ENCODE assay signal across 10 mouse cellular contexts in genomic region chr9:22518394-22519041, GRCm38 (mm10). TPM values are rescaled to one million over a fixed set of nuclear protein-coding genes. Genes with fewer than 3 reads are reported as not detected.
DNase-seq lines count a peak whose midpoint lies in the region; ATAC-seq lines count a peak whose summit lies in the region.
"Had no signal": no experiment of that assay in that cellular context is flagged by ENCODE, and none has a peak within 500 bp of the region (broad histone marks: within the 10 kb centered on the region; RNA-seq: fewer than 3 reads in every experiment).

No protein-coding gene starts in this region.

- H3K27ac ChIP-seq in hindbrain, embryonic 10.5 days, result no peak overlapping the region
- H3K27ac ChIP-seq in hindbrain, embryonic 13.5 days, result no peak overlapping the region
- no peak overlapping the region for H3K27ac ChIP-seq in intestine, embryonic 14.5 days (ENCODE audit: low read depth)
- no peak overlapping the region for H3K27ac ChIP-seq in midbrain, embryonic 12.5 days (replicated peaks)
- H3K27ac ChIP-seq: embryonic facial prominence, embryonic 13.5 days; lung, embryonic 15.5 days had no signal

- intact Hi-C loops in left cerebral cortex, postnatal 25 days (cut with DNase I), result no loop called here

- DNase-seq in hindbrain, embryonic 10.5 days (ENCODE audit: low spot score), result peak; percentile 19
- DNase-seq in adrenal gland, postnatal 36 days, result peak; percentile 39 to 59
- DNase-seq in intestine, embryonic 14.5 days (ENCODE audit: low spot score), result no peak
- DNase-seq in left cerebral cortex, postnatal 25 days (ENCODE audit: low spot score in 2 of 2), result peak; percentile 49 to 53
- DNase-seq in telencephalon, adult 2 months (ENCODE audit: low read depth, low spot score), result peak; percentile 22

- no peak for ATAC-seq in hindbrain, embryonic 13.5 days (ENCODE audit: low FRiP score)
- ATAC-seq in erythroblast, adult 5-6 weeks (replicated peaks; ENCODE audit: low FRiP score, poor library complexity, severe bottlenecking), result peak; percentile 57; the same call in 1 of the 2 replicates
- peak; percentile 70; the same call in 1 of the 2 replicates for ATAC-seq in intestine, embryonic 14.5 days (replicated peaks; ENCODE audit: low FRiP score, low TSS enrichment, low read depth)
- 0 out of 2 replicates have a peak, but pooled peaks have one; percentile 60 for ATAC-seq in midbrain, embryonic 12.5 days (ENCODE audit: low FRiP score, low read depth)

- no peaks in the 10 kb centered on the region for H3K27me3 ChIP-seq in hindbrain, embryonic 10.5 days (ENCODE audit: insufficient read depth, poor library complexity, severe bottlenecking)
- H3K27me3 ChIP-seq in hindbrain, embryonic 13.5 days, result no peaks in the 10 kb centered on the region
- H3K27me3 ChIP-seq in intestine, embryonic 14.5 days (replicated peaks; ENCODE audit: control insufficient read depth, insufficient read depth, low read length), result no peaks in the 10 kb centered on the region
- H3K27me3 ChIP-seq in midbrain, embryonic 12.5 days, result no peaks in the 10 kb centered on the region
- H3K27me3 ChIP-seq: embryonic facial prominence, embryonic 13.5 days; lung, embryonic 15.5 days had no signal

- H3K4me2 ChIP-seq in hindbrain, embryonic 13.5 days, result no peak overlapping the region
- no peak overlapping the region for H3K4me2 ChIP-seq in intestine, embryonic 14.5 days (ENCODE audit: low read length)
- H3K4me2 ChIP-seq in midbrain, embryonic 12.5 days (replicated peaks), result no peak overlapping the region
- H3K4me2 ChIP-seq: embryonic facial prominence, embryonic 13.5 days; lung, embryonic 15.5 days had no signal

- H3K4me3 ChIP-seq in hindbrain, embryonic 10.5 days, result no peak overlapping the region
- H3K4me3 ChIP-seq in hindbrain, embryonic 13.5 days, result no peak overlapping the region
- H3K4me3 ChIP-seq in intestine, embryonic 14.5 days (ENCODE audit: low read depth, low read length), result no peak overlapping the region
- no peak overlapping the region for H3K4me3 ChIP-seq in midbrain, embryonic 12.5 days
- H3K4me3 ChIP-seq: embryonic facial prominence, embryonic 13.5 days; lung, embryonic 15.5 days had no signal

- 0 out of 2 replicates have a peak, but pooled peaks cover 4% of the 10 kb centered on the region for H3K36me3 ChIP-seq in hindbrain, embryonic 10.5 days
- no peaks in the 10 kb centered on the region for H3K36me3 ChIP-seq in hindbrain, embryonic 13.5 days
- H3K36me3 ChIP-seq in intestine, embryonic 14.5 days (ENCODE audit: control insufficient read depth, insufficient read depth, low read length), result no peaks in the 10 kb centered on the region
- no peaks in the 10 kb centered on the region for H3K36me3 ChIP-seq in midbrain, embryonic 12.5 days
- H3K36me3 ChIP-seq: embryonic facial prominence, embryonic 13.5 days; lung, embryonic 15.5 days had no signal

- H3K4me1 ChIP-seq in hindbrain, embryonic 10.5 days (replicated peaks), result no peaks in the 10 kb centered on the region
- H3K4me1 ChIP-seq in hindbrain, embryonic 13.5 days (replicated peaks), result no peaks in the 10 kb centered on the region
- H3K4me1 ChIP-seq in intestine, embryonic 14.5 days (replicated peaks; ENCODE audit: control insufficient read depth, insufficient read depth, low read length), result no peaks in the 10 kb centered on the region
- no peaks in the 10 kb centered on the region for H3K4me1 ChIP-seq in midbrain, embryonic 12.5 days
- H3K4me1 ChIP-seq: embryonic facial prominence, embryonic 13.5 days; lung, embryonic 15.5 days had no signal

- H3K9ac ChIP-seq in hindbrain, embryonic 13.5 days, result no peak overlapping the region
- no peak overlapping the region for H3K9ac ChIP-seq in intestine, embryonic 14.5 days (ENCODE audit: low read length)
- H3K9ac ChIP-seq in midbrain, embryonic 12.5 days (replicated peaks), result no peak overlapping the region
- H3K9ac ChIP-seq: embryonic facial prominence, embryonic 13.5 days; lung, embryonic 15.5 days had no signal

- H3K9me3 ChIP-seq in hindbrain, embryonic 10.5 days, result peaks cover 4% of the 10 kb centered on the region
- H3K9me3 ChIP-seq in hindbrain, embryonic 13.5 days, result peaks cover 3% of the 10 kb centered on the region; the same call in 1 of the 2 replicates
- peaks cover 7% of the 10 kb centered on the region for H3K9me3 ChIP-seq in intestine, embryonic 14.5 days (ENCODE audit: control insufficient read depth, low read length)
- no peaks in the 10 kb centered on the region; the same call in 1 of the 2 replicates for H3K9me3 ChIP-seq in midbrain, embryonic 12.5 days
- H3K9me3 ChIP-seq: lung, embryonic 15.5 days had no signal

- 93% methylated on average over 3 of the region's 3 CpGs for WGBS in hindbrain, embryonic 10.5 days
- WGBS in hindbrain, embryonic 13.5 days, result 92% methylated on average over 3 of the region's 3 CpGs
- WGBS in intestine, embryonic 14.5 days, result 94% methylated on average over 3 of the region's 3 CpGs
- 95% methylated on average over 3 of the region's 3 CpGs for WGBS in midbrain, embryonic 12.5 days

RNA-seq across cellular contexts. Expression of gene Bbs9, which starts 43.0 kb away (rescaled TPM):
- polyA plus RNA-seq in hindbrain, embryonic 10.5 days (2016; fragmentation: Nextera tagmentation; extraction: Ambion mirVana), result 15.0 and 16.0 TPM in 2 replicates
- 16.9 and 17.1 TPM in 2 replicates for polyA plus RNA-seq in hindbrain, embryonic 13.5 days (2015; fragmentation: Nextera tagmentation; extraction: Ambion mirVana)
- total RNA-seq in adrenal gland, postnatal 36 days (2021), result 10 to 100 TPM; 13.2 to 13.4 TPM
- total RNA-seq in erythroblast, adult 5-6 weeks (2015; ENCODE audit: low replicate concordance), result 5.0 and 13.8 TPM in 2 replicates
- total RNA-seq in erythroblast, adult 5-6 weeks (2017; ENCODE audit: low replicate concordance), result 5.3 and 9.2 TPM in 2 replicates
- polyA plus RNA-seq in intestine, embryonic 14.5 days (2014; fragmentation: Nextera tagmentation; extraction: Ambion mirVana), result 14.2 and 18.6 TPM in 2 replicates
- 10 to 100 TPM; 27.8 to 28.6 TPM for total RNA-seq in left cerebral cortex, postnatal 25 days (2021)
- 18.4 and 19.1 TPM in 2 replicates for polyA plus RNA-seq in midbrain, embryonic 12.5 days (2016; fragmentation: Nextera tagmentation; extraction: Ambion mirVana)

RNA-seq across cellular contexts. Expression of gene Rp9, which starts 49.0 kb away (rescaled TPM):
- 46.5 and 49.1 TPM in 2 replicates for polyA plus RNA-seq in hindbrain, embryonic 10.5 days (2016; fragmentation: Nextera tagmentation; extraction: Ambion mirVana)
- polyA plus RNA-seq in hindbrain, embryonic 13.5 days (2015; fragmentation: Nextera tagmentation; extraction: Ambion mirVana), result 58.1 and 59.2 TPM in 2 replicates
- total RNA-seq in adrenal gland, postnatal 36 days (2021), result 10 to 100 TPM; 29.0 to 42.6 TPM
- total RNA-seq in erythroblast, adult 5-6 weeks (2015; ENCODE audit: low replicate concordance), result 39.6 and 45.8 TPM in 2 replicates
- total RNA-seq in erythroblast, adult 5-6 weeks (2017; ENCODE audit: low replicate concordance), result 24.4 and 53.5 TPM in 2 replicates
- polyA plus RNA-seq in intestine, embryonic 14.5 days (2014; fragmentation: Nextera tagmentation; extraction: Ambion mirVana), result 82.2 and 84.3 TPM in 2 replicates
- total RNA-seq in left cerebral cortex, postnatal 25 days (2021), result 10 to 100 TPM; 40.0 to 40.1 TPM
- polyA plus RNA-seq in midbrain, embryonic 12.5 days (2016; fragmentation: Nextera tagmentation; extraction: Ambion mirVana), result 53.3 and 59.3 TPM in 2 replicates
